Mouse (Mus musculus) sigmoid colon, adult 10 weeks (tissue): ENCODE results near the gene Clec16a. TPM values are rescaled to one million over a fixed set of nuclear protein-coding genes. Genes with fewer than 3 reads are reported as not detected.

ENCODE experiments used
- polyA plus RNA-seq: library from polyadenylated mRNA; stranded (reverse); fragments of 350-450 nt; fragmentation: Illumina TruSeq; extraction: RNeasy Lipid Tissue Mini Kit (QIAGEN cat#74804); gene quantifications from one replicate; pipeline ENCODE4 v1.2.3, GENCODE M21; 2014; ENCODE audit warnings: low read depth, low replicate concordance

The Clec16a gene
- 13.9 TPM for polyA plus RNA-seq

DNA sequence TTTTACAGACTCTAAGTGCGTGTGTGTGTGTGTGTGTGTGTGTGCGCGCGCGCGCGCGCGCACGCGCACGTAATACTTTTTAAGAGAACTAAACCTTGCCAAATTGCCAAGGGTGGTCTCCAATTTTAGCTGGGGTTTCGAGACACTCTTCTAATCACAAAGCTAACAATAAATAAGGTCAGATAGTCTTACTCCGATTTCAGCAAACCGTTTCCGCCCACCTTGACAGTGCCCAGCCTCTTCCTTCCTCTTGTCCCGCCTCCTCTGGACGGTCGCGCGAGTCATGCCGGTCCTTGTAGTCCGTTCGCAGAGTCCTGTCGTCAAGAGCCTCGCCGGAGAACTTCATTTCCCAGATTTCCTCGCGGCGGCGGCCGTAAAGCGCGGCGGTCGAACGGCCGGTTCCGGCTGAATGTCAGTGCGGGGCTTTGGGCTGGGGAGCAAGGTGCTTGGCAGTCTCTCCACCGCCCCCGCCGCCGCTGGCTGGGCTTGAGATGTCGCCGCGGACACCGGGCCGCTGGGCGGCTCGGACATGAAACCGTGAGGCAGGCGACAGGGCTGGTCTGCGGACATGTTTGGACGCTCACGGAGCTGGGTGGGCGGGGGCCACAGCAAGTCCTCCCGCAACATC is at the start of gene Clec16a:
Gene Clec16a, plus strand, starts transcription at position 345 of the 628 bp plus-strand sequence.

DNA sequence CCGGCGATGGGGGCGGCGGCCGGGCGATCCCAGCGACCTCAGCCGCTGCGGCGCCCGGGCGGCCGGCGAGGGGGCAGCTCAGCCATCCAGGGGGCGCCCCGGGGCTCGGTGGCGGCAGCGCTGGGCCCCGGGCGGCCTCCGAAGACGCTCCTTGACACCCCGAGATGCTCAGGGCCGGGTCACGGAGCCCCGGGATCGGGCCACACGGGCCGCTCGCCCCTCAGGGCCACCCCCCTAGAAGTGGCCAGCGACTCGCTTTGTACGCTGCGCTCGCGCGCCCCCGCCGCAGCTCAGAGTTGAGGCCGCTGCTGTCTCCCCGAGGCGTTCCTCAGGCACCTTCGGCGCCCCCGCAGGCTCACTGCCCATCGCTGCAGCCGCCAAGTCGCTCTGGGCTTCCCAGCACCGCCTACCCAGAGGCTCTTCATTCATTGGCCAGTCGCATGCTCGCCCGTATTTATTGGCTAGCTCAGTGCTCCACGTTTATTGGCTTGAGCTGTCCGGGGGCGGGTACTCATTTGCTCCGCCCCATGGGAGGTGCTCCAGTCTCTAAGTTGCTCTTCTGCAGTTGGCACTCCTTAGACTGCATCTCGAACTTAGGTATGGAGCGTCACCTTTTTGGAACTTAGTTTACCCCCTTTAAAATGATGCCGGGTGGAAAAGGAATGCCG is 2.3 kb upstream of the Clec16a start, which contains the start of gene Dexi:
Gene Dexi, minus strand, starts transcription at position 357 of the 668 bp plus-strand sequence.

DNA sequence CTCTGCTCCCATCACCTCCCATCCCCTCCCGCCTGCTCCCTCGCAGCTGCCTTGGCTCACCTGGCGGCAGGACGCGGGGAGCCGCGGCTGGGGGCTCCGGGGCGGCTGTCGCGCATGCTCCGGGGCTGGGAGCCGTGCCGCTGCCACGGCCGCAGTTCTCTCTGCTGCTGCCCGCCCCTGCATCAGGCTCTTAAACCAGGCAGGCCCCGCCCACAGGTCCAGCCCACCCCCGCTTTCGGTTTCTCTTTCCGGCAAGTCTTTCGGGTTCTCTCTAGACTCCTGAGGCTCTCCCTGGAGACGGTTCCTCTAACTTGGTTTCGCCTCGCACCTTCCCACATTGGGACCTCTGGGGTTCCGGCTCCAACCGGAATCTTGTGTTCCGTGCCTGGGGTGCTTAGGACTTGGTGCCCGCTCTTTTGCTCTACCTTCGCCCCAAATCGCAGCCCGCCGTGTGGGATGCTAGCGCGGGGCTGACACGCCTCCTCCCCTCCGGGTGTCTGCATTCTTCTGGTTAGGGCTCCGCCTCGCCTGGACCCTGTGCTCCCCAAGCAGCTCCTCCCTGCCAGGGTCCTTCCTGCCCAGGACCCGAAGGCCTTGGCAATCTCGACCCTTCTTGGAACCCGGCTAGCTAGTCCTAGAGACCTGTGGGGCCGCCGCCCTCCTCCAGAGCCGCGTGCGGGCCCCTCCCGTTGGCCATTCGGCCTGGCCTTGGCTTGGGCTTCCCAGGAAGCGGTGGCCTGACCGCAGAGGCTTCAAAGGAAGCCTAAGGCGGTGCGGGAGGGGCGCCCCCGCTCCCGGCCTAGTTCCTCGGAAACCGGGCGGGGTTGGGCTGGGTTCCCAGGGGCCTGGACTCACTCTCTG is 240.5 kb downstream of the Clec16a start, which contains the start of gene Socs1:
Gene Socs1, minus strand, starts transcription at position 166 of the 861 bp plus-strand sequence.

GRCm38 (mm10) chr16:10788271-10788670 is 243.1 kb downstream of the Clec16a start, which contains the start of gene Tnp2:
Tnp2 (minus strand) TSS chr16:10788660.

GRCm38 (mm10) chr16:10790702-10791101 is 245.6 kb downstream of the Clec16a start, which contains the start of gene Prm3:
Prm3 (minus strand) TSS chr16:10790914.

Other genes starting within 250 kb of the Clec16a start
- 30.3 TPM for gene Emp2, start 231.4 kb upstream of the Clec16a start, polyA plus RNA-seq
- not detected for gene Tekt5, start 149.8 kb upstream of the Clec16a start, polyA plus RNA-seq
- 3.5 TPM for gene Nubp1, start 133.4 kb upstream of the Clec16a start, polyA plus RNA-seq
- gene Tvp23a, start 98.0 kb upstream of the Clec16a start, polyA plus RNA-seq: 0.25 TPM
- 2.0 TPM for gene Ciita, start 65.3 kb upstream of the Clec16a start, polyA plus RNA-seq
- 3.3 TPM for gene Dexi, start 2.3 kb upstream of the Clec16a start, polyA plus RNA-seq
- gene Socs1, start 240.2 kb downstream of the Clec16a start, polyA plus RNA-seq: 0.38 TPM
- gene Tnp2, start 243.3 kb downstream of the Clec16a start, polyA plus RNA-seq: not detected
- not detected for gene Prm3, start 245.6 kb downstream of the Clec16a start, polyA plus RNA-seq